Mouse (Mus musculus) testis, adult 2 months (tissue): ENCODE results near the gene Atxn1.

Source experiments
- CTCF ChIP-seq: fragments of 200-500 bp; IDR thresholded peaks from 2 replicates; pipeline ENCODE4 v1.5.1; 2012; ENCODE audit warnings: low read depth, mild to moderate bottlenecking, inconsistent platforms, low read length, moderate library complexity; ENCODE audit not compliant: control insufficient read depth, insufficient read depth, insufficient replicate concordance
- POLR2A ChIP-seq: fragments of 200-500 bp; IDR thresholded peaks from 2 replicates; pipeline ENCODE4 v1.6.1; 2012; ENCODE audit warnings: low read depth, mild to moderate bottlenecking, inconsistent platforms, low read length, moderate library complexity; ENCODE audit not compliant: control insufficient read depth

DNA sequence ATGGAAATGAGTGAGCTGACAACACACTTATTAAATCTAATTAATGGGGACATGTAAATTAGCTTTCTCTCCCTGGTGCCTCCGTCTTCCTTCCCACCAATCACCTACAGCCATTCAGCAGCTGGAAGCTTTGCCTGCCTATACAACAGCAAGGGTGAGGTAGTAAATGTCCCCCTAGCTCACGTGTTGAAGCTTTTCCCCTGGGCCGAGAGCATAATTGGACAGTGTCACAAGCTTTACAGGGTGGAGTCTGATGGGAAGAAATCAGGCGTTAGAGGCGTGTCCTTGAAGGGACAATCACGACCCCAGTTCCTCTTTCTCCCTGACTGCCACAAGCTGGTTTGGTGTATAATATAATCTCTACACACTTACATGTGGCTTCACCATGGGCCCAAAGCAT is 364.4 kb downstream of the Atxn1 start:
- TF ChIP-seq POLR2A (no peak), CTCF (no peak)
